Mouse (Mus musculus) intestine, postnatal 0 days (tissue): ENCODE data around the gene Mrpl11. TPM values are rescaled to one million over a fixed set of nuclear protein-coding genes. Genes with fewer than 3 reads are reported as not detected.
A peak's percentile ranks its signal among the peaks of the same experiment; 100 is the strongest.

ENCODE experiments used
- ATAC-seq: fragments of 200-750 bp; cut with Nextera tagmentation; 2 replicates; pipeline ENCODE4 v1.8.0; 2017; ENCODE audit warnings: mild to moderate bottlenecking, moderate TSS enrichment, moderate library complexity
- H3K27ac ChIP-seq: fragments of 300-500 bp; sonication (generic); 2 replicates; pipeline ENCODE4 v1.5.1; 2014; ENCODE audit warnings: mild to moderate bottlenecking, low read depth, low read length, moderate library complexity
- H3K27me3 ChIP-seq: fragments of 300-500 bp; sonication (generic); replicated peaks from 2 replicates; pipeline ENCODE4 v1.6.1; 2014; ENCODE audit warnings: low read length, mixed read lengths; ENCODE audit not compliant: control insufficient read depth, insufficient read depth
- H3K36me3 ChIP-seq: fragments of 300-500 bp; sonication (generic); 2 replicates; pipeline ENCODE4 v1.6.1; 2014; ENCODE audit warnings: mild to moderate bottlenecking, moderate library complexity; ENCODE audit not compliant: control insufficient read depth, insufficient read depth
- H3K4me1 ChIP-seq: fragments of 300-500 bp; sonication (generic); replicated peaks from 2 replicates; pipeline ENCODE4 v1.6.1; 2014; ENCODE audit warnings: antibody characterized with exemption, low read length, mixed read lengths; ENCODE audit not compliant: control insufficient read depth, insufficient read depth
- H3K4me2 ChIP-seq: fragments of 300-500 bp; sonication (generic); replicated peaks from 2 replicates; pipeline ENCODE4 v1.6.1; 2014; ENCODE audit warnings: low read depth, mild to moderate bottlenecking, moderate library complexity
- H3K4me3 ChIP-seq: fragments of 300-500 bp; sonication (generic); 2 replicates; pipeline ENCODE4 v1.5.1; 2014; ENCODE audit warnings: low read depth, low read length
- H3K9ac ChIP-seq: fragments of 300-500 bp; sonication (generic); 2 replicates; pipeline ENCODE4 v1.6.1; 2014; ENCODE audit warnings: mild to moderate bottlenecking, low read depth, low read length
- H3K9me3 ChIP-seq: fragments of 300-500 bp; sonication (generic); 2 replicates; pipeline ENCODE4 v1.6.1; 2016; ENCODE audit warnings: mixed run types; ENCODE audit not compliant: control insufficient read depth
- CTCF ChIP-seq: sonication (generic); IDR thresholded peaks from 2 replicates; pipeline ENCODE4 v1.5.1; 2016; ENCODE audit warnings: low read depth, mild to moderate bottlenecking, control low read depth, antibody characterized with exemption, moderate library complexity
- WGBS: fragments of 180-500 bp; shearing (Covaris S2); extraction: QIAGEN DNeasy Blood & Tissue Kit; methylation state at CpG from one replicate; pipeline ENCODE4 v1.1.7; 2014; 5-methylcytosine and 5-hydroxymethylcytosine counted together
- polyA plus RNA-seq: library from polyadenylated mRNA; unstranded; fragments of >200 nt; fragmentation: Nextera tagmentation; extraction: Ambion mirVana; gene quantifications from 2 replicates; pipeline ENCODE4 v1.2.1, GENCODE M21; 2015

The Mrpl11 gene
- polyA plus RNA-seq, 1 experiment from 2014 or later: 78.1 TPM

DNA sequence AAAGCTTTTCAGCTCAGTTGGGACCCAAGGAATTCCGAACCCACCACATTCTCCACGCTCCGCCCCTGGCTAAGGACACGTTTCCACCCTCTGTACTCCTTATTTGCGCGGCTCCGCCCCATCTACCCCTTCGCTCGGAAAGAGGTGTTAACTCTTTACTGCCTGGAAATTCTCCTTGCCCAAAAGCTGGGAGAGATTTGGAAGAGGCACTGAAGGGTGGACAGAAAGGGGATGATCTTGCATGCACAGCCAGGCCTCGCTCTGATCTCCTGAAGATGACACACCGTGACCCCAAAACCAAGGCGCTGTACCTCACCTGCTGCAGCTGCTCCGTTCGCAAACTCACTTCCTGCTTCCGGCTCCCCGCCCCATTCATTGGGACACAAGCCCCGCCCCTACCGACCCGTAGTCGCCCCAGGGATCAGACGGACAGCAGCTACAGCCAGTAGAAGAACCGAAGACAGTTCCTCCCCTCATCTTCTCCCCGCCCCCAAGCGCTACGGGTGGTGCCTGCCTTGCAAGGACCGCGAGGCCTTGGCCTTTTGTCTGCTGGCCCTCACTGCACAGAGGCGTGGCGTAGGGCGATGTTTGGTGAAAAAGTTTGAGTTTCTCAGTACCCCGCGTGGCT lies 33.9 kb upstream of the Mrpl11 start, which contains the start of gene Dpp3:
TSS of gene Dpp3 (minus strand) at position 384 of the 628 bp plus-strand sequence.
- Histone ChIP-seq H3K4me3 (peak within 1 kb of the TSS; percentile 59), H3K9ac (peak within 1 kb of the TSS; percentile 45), H3K9me3 (no peaks in the 10 kb centered on the region), H3K36me3 (peaks cover 14% of the 10 kb centered on the region), H3K27me3 (no peaks in the 10 kb centered on the region), H3K4me1 (no peaks in the 10 kb centered on the region; the same call in 1 of the 2 replicates), H3K4me2 (peak within 1 kb of the TSS; percentile 69), H3K27ac (peak within 1 kb of the TSS; percentile 28; the same call in 1 of the 2 replicates)
- WGBS: under 1% methylated on average over 32 of the region's 32 CpGs
- 0 out of 2 replicates have a peak, but pooled peaks have one; percentile 4 for TF ChIP-seq CTCF
- ATAC-seq: peak; percentile 99

DNA sequence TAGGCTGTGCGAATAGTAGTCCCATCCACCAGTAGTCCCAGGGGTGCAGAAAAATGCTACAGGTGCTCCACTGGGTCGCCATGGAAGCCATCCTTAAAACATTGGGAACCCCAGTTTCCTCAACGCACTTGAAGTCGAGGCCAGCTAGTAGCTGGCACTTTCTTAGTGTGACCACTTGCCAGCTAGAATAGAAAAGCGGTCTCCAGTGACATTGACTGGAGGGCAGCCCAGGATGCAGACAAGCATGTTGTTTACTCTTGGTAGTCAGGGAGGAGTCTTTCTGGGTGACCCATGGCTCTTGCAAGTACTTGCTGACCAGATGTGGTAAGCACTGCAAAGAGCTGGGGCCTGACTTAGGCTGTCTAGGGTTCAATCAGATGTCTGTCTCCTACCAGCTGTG lies 33.2 kb upstream of the Mrpl11 start:
- no peaks in the 10 kb centered on the region; the same call in 1 of the 2 replicates for H3K4me1 ChIP-seq
- no peak for TF ChIP-seq CTCF
- peak overlapping the region; percentile 59; the same call in 1 of the 2 replicates for H3K4me3 ChIP-seq
- H3K9ac ChIP-seq: no peak overlapping the region; the same call in 1 of the 2 replicates
- H3K4me2 ChIP-seq: peak overlapping the region; percentile 69
- ATAC-seq: no peak
- 56% methylated on average over 5 of the region's 5 CpGs for WGBS
- no peaks in the 10 kb centered on the region for H3K27me3 ChIP-seq
- peaks cover 6% of the 10 kb centered on the region for H3K36me3 ChIP-seq
- 0 out of 2 replicates have a peak overlapping the region, but pooled peaks have one; percentile 28 for H3K27ac ChIP-seq
- H3K9me3 ChIP-seq: no peaks in the 10 kb centered on the region

DNA sequence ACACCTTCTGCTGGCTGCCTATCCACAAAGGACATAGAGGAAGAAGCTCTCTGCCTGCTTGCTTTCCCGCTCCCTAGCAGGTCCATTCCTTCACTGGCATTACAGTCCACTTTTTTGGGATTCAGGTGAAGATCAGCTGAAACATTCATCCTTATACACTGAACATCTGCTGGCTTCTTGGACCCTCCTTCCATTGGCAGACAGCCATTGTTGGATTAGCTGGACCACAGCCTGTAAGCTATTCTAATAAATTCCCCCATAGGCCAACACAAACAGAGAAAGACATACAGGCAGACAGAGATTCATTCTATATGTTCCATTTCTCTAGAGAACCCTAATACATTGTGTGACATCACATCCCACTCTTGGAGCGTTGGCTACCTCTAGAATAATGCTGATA lies 25.1 kb upstream of the Mrpl11 start:
- no peaks in the 10 kb centered on the region for H3K27me3 ChIP-seq
- no peak overlapping the region for H3K9ac ChIP-seq
- WGBS: 77% methylated on average over 2 of the region's 2 CpGs
- H3K4me1 ChIP-seq: no peaks in the 10 kb centered on the region
- H3K4me2 ChIP-seq: no peak overlapping the region
- TF ChIP-seq CTCF: no peak
- no peaks in the 10 kb centered on the region for H3K36me3 ChIP-seq
- no peak for ATAC-seq
- H3K27ac ChIP-seq: no peak overlapping the region
- H3K4me3 ChIP-seq: no peak overlapping the region
- no peaks in the 10 kb centered on the region for H3K9me3 ChIP-seq

DNA sequence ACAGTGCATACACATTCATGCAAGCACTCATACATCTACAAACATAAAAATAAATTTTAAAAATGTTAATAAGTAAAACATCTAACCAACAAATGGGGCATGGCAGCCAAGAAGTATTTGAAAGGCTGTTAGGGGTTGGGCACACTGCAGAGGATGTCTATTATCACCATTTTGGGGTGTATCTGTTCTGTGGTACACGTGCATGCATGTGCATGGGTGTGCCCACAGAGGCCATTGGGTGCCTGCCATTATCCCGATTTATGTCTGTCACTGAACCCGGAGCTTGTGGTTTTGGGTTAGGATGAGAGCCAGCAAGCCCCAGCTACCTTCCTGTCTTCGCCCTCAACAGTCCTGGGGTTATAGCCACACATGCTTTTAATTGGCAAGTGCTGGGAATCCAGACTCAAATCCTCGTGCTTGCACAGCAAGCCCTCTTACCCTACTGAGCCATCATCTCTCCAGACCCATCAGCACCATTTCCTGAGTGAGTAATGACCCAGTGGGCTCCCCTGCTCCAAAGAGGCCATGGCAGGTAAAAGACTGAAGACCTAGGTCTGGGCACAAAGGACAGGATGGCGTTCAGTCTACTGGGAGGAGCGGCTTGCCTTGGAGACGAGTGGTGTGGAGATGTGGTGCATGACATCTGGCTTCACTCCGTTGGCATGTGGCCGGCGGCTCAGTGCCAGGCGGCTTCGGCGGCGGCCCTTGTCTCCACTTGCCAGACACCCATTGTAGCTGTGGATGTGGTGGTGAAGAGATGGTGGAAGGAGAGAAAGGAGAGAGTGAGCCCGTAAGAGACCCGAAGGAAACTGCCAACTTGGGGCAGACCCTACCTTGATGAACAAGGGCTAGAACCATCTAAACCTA lies 24.3 kb upstream of the Mrpl11 start:
- no peak overlapping the region for H3K9ac ChIP-seq
- WGBS: 87% methylated on average over 17 of the region's 17 CpGs
- ATAC-seq: no peak
- H3K27ac ChIP-seq: no peak overlapping the region
- no peaks in the 10 kb centered on the region for H3K36me3 ChIP-seq
- no peak for TF ChIP-seq CTCF
- no peaks in the 10 kb centered on the region for H3K4me1 ChIP-seq
- H3K4me2 ChIP-seq: no peak overlapping the region
- H3K4me3 ChIP-seq: no peak overlapping the region
- H3K27me3 ChIP-seq: no peaks in the 10 kb centered on the region
- no peaks in the 10 kb centered on the region for H3K9me3 ChIP-seq

DNA sequence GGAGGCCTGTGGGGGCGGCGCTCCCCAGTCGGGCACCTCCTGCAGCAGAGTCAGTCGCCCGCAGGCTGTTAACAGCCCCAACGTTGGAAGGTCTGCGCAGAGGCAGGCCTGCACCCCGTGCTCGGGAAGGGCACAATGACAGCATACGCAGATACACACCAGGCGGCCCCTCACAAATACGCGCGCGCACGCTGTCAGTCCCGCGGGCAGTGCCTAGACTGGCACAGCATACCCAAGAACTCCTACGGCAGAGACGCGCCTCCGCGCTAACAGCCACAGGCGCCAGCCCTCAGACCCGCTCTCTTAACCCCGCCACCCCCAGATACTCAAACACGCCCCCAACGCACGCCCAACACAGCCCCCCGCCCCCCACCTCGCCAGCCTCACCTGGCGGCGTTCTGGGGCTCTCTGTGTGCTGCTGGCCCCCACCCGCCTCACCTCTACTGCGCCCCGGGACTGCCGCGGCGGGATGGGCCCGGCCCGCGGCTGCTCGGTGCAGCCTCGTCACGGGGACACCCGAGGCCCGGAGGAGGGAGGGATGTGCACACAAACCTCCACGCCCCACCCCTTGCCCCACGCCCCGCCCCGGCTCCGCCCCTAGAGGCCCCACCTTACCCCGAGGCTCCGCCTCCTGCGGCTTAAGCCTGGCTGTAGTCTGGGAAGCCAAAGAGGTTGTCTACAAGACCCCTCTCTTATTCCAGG lies 19.2 kb upstream of the Mrpl11 start, which contains the start of gene Peli3:
TSS of gene Peli3 (minus strand) at position 577 of the 702 bp plus-strand sequence.
- no peaks in the 10 kb centered on the region for H3K9me3 ChIP-seq
- TF ChIP-seq CTCF: no peak
- H3K27me3 ChIP-seq: no peaks in the 10 kb centered on the region
- H3K36me3 ChIP-seq: no peaks in the 10 kb centered on the region
- H3K4me1 ChIP-seq: 0 out of 2 replicates have a peak, but pooled peaks cover 3% of the 10 kb centered on the region
- peak within 1 kb of the TSS; percentile 60 for H3K4me3 ChIP-seq
- H3K9ac ChIP-seq: peak within 1 kb of the TSS; percentile 46
- H3K27ac ChIP-seq: no peak within 1 kb of the TSS
- H3K4me2 ChIP-seq: peak within 1 kb of the TSS; percentile 99
- ATAC-seq: peak; percentile 95
- WGBS: under 1% methylated on average over 55 of the region's 55 CpGs
